Mouse (Mus musculus): ENCODE results near the gene Slitrk1.

Gene Slitrk1

DNA sequence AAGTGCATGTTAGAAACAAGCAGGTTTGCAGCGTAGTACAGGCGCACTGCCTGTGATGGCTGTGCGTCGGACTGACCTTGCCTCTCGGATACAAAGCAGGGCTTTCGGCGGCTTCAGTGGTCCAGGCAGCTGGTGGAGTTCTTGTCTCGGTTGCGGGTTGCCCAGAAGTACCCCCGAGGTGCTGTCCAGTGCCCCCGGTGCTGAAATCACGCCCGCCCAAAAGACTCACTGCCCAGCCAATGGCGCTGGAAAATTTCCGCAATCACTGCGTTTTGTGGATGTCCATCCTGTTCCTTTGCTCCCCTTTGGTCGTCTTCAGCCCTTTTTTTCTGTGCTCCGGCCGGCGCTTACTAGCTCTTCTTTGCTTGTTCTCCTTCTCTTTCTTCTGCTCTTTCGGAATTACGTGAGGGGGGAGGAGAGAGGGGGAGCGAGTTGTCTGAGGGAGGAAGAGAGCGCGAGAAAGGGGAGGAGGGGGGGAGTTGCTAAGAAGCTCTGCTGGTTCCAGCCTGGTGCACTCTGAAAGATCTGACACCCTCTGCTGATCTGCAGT, at the start of gene Slitrk1:
TSS of gene Slitrk1 (minus strand) at position 445 of the 550 bp plus-strand sequence.
- no peak for DNase-seq (ENCODE audit: low read depth, low spot score)

DNA sequence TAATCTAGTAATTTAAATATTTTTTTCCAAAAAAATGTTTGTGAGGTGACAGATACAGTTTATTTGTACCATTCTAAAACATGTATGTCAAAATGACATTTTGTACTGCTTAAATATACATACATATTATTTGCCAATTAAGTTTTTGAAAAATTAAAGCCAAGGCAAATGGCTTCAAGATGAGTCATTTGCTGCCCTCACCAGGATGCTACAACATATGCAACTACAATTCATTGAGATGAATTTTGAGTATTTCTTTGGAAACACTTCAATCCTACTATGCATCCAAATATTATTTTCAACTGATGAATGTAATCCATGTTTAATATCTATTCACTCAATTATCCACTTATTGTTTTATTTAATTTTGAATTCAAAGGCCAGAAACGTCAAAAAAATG, 21.8 kb upstream of the Slitrk1 start:
- no peak for DNase-seq (ENCODE audit: low read depth, low spot score)

DNA sequence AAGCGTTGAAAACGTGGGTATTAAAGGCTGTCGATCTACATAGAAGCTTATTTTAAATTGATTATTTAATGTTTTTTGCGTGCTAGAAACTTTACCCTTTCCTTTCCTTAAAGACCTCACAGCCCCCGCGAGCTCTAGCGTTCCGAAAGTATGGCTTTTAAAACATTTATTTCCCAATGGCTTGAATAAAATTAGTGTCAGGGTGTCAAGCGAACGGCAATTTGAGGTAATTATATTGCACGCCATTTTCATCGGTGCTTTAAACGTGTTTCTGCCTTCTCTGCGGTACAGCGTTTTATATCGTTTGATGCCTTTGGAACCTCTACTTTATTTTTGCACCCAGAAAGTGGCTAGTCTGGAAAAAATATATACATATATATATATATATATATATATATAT, 378 bp upstream of the Slitrk1 start:
- no peak for DNase-seq (ENCODE audit: low read depth, low spot score)

DNA sequence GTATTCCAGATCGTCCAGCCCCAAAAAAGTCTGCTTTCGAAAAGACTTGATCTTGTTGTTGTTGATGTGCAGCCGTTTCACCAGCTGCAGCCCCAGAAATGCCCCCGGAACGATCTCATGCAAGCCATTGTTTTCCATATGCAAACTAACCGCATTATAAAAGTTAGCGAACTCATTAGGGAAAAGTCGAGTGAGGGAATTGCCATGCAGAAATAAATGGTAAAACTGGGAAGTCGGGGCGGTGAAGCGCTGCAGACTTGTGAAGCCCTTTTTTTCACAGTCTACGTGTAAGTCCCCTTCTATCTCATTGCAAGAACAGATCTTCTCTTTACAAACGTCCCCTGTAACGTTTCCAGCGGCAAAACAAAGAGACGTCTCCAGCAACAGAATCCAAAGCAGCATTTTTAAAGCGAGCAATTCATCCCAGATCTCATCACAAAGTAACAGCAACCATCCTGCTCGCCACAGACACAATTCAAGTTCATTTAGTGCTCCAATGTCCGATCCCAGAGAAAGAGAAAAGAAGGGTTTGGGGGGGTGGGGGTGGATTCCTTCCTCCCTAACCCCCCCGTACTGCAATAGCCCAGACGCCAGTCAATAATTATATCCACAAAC, 975 bp downstream of the Slitrk1 start:
- DNase-seq (ENCODE audit: low read depth, low spot score): no peak

DNA sequence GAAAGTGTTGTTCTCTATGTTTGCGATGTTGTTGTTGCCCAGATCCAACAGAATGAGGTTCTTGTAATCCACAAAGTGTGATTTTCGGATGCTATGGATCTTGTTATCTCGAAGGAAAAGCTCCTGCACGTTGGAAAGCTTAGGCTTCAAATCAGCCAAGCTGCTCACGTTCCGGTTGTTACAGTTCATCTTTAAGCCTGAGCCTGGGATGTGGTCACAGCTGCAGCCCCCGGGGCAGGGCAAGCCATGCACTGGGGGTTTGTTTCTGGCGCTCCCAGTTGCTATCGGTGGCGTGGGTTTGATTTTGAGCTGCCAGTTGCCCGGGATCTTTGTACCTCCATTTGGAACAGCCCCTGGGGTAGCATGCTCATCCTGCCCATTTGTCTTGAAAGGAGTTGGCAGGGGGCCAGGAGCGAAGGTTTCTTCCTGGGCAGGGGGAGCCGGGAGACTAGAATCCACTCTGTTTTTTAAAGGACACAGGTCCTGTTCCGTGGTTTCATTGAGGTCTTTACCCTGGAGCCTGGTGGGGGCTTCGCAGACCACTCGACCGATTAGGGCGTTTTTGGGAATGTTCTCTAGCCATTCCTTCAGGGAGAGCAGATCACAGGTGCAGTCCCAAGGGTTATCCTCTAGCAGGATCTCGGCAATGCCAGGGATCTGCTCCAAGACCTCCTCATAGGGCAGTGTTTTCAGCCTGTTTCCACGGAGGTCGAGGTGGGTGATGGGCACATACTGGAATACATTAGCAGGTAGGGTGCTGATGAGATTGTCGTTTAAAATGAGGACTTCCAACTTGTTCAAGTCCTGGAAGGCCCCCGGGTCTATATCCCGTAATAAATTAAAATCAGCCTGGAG, 1.7 kb downstream of the Slitrk1 start:
- DNase-seq (ENCODE audit: low read depth, low spot score): no peak

DNA sequence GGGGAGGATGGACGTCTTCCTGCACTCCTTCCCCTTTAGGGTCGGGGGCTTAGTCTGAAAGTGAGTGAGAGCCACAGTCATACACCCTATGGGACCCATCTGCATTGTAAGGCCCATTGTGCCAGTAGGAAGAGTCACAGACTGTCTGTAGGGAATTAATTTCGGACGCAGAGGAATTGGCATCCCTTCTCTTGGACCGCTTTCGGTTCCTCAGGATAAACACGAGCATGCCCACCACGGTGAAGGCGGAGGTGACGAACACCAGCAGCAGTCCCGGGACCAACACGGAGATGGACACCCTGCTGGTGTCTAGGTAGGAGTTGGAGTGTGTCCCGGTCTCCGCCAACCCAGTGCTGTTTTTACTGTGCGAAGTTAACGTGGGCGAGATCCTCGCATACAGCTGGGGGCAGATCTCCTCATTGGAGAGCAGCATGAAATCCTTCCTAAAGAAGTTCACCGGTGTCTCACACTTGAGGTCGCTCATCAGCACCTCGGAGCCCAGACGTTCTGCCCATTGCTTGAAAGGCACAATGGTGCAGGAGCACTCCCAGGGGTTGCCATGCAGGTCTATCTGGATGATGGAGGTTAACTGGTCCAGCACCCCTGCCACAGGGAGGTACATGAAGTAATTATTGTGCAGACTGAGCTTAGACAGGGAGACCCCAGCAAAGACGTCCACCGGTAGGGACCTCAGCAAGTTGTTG, 2.7 kb downstream of the Slitrk1 start:
- no peak for DNase-seq (ENCODE audit: low read depth, low spot score)

DNA sequence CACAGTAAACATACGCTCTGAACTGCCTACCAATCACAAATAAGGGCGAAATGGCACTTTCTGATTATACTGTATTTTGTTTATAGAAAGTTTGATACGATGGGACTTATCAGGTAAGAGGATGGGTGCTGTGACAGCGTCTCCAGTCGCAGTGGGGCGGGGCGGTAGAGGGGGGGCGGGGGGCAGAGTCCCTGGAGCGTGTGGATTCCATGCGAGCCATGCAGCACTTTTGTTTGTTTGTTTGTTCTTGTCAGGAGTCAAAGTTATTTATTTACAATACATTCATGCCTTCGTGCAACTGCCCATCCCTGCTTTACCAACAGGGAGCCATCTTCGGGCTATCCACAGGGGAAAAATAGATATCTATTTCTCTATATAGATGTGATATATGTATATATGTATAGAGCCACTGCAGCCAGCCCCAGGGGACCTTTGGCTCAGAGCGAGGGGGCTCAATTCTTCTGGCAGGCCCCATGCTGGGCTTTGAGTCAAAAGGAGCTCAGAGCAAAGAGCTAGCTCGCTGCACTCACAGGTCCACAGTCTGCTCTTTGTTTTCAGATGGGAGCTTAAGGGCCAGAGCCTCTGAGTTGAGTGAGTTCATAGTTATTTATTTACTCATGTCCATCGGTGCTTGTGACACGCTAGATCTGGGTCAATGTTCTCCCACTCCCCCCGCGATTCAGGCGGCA, 3.4 kb downstream of the Slitrk1 start:
- no peak for DNase-seq (ENCODE audit: low read depth, low spot score)

DNA sequence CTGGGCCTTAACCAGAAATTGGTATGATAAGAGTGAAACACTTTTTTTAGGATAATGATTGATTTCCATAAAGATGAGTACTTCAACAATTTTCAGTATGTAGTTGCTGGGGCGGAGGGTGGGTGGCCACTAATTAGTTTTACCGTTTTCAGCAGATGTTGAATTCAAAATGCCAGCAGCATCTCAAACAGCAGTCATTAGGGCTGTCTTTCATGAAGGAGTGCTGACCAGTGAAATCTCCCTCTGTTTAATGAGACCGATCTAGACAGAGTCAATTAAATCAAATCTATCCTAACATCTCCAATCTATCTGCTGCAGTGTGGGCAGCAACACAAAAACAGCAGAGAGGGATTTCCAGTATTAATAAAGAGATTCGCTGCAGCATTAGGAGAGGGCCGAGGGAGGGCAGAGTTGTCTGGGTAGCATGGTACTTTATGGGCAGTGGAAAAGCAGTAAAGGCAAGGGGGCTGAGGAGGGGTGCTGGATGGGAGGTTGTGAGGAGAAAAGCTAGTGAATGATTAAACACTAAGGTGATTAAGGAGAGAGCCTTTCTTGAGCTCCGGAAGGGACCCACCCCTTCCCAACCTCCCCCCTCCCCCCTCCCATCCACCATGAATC, 4.5 kb downstream of the Slitrk1 start:
- no peak for DNase-seq (ENCODE audit: low read depth, low spot score)

DNA sequence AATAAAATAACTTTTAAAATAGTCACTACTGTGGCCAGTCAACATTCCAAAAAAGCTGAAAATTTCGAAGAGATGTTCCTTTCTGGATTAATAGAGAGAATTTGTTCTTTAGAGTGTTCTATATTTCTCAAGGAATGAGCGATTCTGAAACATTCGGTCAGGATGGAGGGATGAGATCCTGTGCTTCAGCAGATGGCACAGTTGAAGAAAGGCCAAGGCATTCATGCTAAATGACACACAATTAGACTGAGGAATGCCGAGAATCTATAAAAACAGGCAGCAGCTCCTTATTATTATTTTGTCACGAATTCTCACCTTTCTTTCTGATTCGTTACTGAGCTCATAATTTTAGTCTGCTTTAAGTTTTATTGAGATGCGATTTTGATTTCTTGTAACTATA, 15.4 kb downstream of the Slitrk1 start:
- no peak for DNase-seq (ENCODE audit: low read depth, low spot score)

DNA sequence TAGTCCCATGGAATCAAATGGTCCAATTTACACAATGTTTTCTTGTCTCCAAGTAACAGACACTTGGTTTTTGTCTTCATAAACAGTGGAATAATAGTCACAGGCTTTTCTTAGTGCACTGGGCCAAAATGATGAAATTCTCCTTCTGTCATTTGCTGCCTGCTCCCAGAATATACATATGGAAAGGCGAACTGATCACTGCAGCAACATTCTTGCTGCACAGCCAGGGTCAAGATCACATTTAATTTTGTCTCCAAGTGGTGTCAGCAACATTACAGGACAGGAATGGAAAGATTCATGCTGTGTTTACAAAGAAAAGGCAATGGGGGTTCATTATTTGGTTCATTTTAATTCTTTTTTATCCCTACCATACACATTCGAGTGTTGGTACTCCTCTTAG, 18.5 kb downstream of the Slitrk1 start:
- DNase-seq (ENCODE audit: low read depth, low spot score): no peak

DNA sequence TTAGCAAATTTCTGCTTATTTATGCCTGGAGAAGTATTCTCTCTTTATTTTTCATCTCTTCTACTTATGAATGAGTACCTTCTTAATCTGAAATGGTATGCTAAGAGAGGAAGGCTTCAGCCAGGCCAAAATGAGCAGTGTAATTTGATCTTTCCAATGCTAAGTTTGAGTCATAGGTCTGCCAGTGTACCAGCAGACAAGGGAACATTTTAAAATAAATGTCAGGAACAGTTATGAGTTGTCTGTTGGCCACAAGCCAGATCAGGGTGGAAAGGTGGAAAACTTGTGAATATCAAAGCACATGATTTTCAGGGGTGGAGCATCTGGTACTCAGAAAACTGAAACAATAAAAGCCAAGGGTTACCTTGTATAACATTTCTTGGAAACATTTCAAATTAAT, 46.1 kb downstream of the Slitrk1 start:
- no peak for DNase-seq (ENCODE audit: low read depth, low spot score)

DNA sequence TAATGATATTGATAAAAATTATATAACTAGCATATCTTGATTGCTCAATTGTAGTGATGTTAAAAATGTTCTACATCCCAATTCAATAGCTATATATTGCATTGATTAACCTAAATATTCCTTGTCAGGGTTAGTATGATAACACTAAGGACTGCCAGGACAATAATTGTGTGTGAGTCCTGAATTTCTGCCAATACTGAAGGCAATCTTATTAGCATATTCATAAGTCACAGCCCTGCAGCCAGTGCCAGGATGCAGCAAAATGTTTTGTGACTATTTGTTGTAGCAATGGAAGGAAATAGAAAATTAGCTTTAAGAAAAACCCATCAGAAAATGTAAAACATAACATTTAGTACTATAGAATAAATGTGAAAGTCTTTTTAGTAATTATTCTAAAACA, 49.3 kb downstream of the Slitrk1 start:
- DNase-seq (ENCODE audit: low read depth, low spot score): no peak

DNA sequence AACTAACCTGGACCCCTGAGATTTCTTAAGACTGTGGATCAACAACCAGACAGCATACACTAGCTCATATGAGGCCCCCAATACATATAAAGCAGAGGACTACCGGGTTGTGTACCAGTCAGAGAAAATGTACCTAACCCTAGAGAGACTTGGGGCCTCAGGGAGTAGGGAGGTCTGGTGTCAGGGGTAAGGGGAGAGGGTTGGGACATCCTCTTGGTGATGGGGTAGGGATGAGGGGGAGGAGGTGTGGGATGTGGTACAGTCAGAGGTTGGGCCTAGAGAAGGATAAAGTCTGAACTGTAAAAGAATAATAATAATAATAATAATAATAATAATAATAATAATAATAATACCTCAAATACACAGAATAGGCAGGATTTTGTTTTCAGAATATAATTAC, 54.6 kb downstream of the Slitrk1 start:
- no peak for DNase-seq (ENCODE audit: low read depth, low spot score)
